Mouse (Mus musculus) gastrocnemius, postnatal 10 days (tissue): ENCODE measurements around the gene Mterf4. TPM values are rescaled to one million over a fixed set of nuclear protein-coding genes. Genes with fewer than 3 reads are reported as not detected.
"Not testable (repeated sequence)": the region's sequence is repeated elsewhere in the genome, so short reads cannot be mapped to it uniquely, and the experiment has no call there.

Experiments used
- DNase-seq: peaks from one replicate; pipeline ENCODE4 v3.0.0; 2021; ENCODE audit warnings: mixed read lengths
- long read RNA-seq, 2 experiments: library from polyadenylated mRNA; stranded (forward); transcript quantifications; one replicate each; pipeline ENCODE4 v2.0.0; 2021
- total RNA-seq, 2 experiments: library from RNA; stranded (reverse); gene quantifications; 2 replicates each; pipeline ENCODE4 v1.2.3; 2021

Mterf4 gene
- 10 to 100 TPM in 1 of 2 experiments, 1 to 10 TPM in 1; 9.9 to 10.2 TPM for total RNA-seq
- long read RNA-seq, experiment 1, transcript Mterf4-201 (4 exons, 1,366 nt), result major isoform, 10 of 11 reads
- long read RNA-seq, experiment 1, partial matches to known transcripts, result 1 of 11 reads
- long read RNA-seq, experiment 1, other reads (novel, unspliced or antisense), result 0 of 11 reads
- long read RNA-seq, experiment 2, transcript Mterf4-201 (4 exons, 1,366 nt), result major isoform, 5 of 8 reads
- long read RNA-seq, experiment 2, partial matches to known transcripts, result 1 of 8 reads
- long read RNA-seq, experiment 2, other reads (novel, unspliced or antisense), result 1 of 8 reads

GRCm38 (mm10) chr1:93305581-93306337 is at the start of gene Mterf4:
Gene Mterf4, minus strand, starts transcription at chr1:93305915.
- peak; percentile 76 for DNase-seq

GRCm38 (mm10) chr1:93352724-93353123 is 47.0 kb upstream of the Mterf4 start:
- no peak for DNase-seq

- no peak for DNase-seq
These were observed 44.0 kb upstream of the Mterf4 start for GRCm38 (mm10) chr1:93349701-93350100.

- DNase-seq, result no peak
These were observed 41.5 kb upstream of the Mterf4 start for GRCm38 (mm10) chr1:93347176-93347575.

- DNase-seq, result peak; percentile 91
These were observed 37.9 kb upstream of the Mterf4 start for GRCm38 (mm10) chr1:93343504-93344047.

GRCm38 (mm10) chr1:93342648-93343503 is 37.2 kb upstream of the Mterf4 start, which contains the start of the genes Ppp1r7 and Pask:
Gene Ppp1r7, plus strand, starts transcription at chr1:93342854.
Gene Pask, minus strand, starts transcription at chr1:93343482.
- DNase-seq, result peak; percentile 91

GRCm38 (mm10) chr1:93334621-93335020 is 28.9 kb upstream of the Mterf4 start:
- DNase-seq, result no peak

GRCm38 (mm10) chr1:93326446-93326845 is 20.7 kb upstream of the Mterf4 start:
- DNase-seq, result no peak

GRCm38 (mm10) chr1:93323973-93324372 is 18.3 kb upstream of the Mterf4 start:
- DNase-seq, result no peak

- DNase-seq, result no peak
These were observed 5.1 kb downstream of the Mterf4 start for GRCm38 (mm10) chr1:93300578-93300977.

GRCm38 (mm10) chr1:93299791-93300190 is 5.9 kb downstream of the Mterf4 start:
- no peak for DNase-seq

- not testable (repeated sequence) for DNase-seq
These were observed 11.2 kb downstream of the Mterf4 start for GRCm38 (mm10) chr1:93294491-93294890.

- DNase-seq, result no peak
These were observed 13.7 kb downstream of the Mterf4 start for GRCm38 (mm10) chr1:93292006-93292405.

- DNase-seq, result no peak
These were observed 14.1 kb downstream of the Mterf4 start for GRCm38 (mm10) chr1:93291591-93291990.

GRCm38 (mm10) chr1:93290956-93291355 is 14.8 kb downstream of the Mterf4 start:
- DNase-seq, result no peak

- no peak for DNase-seq
These were observed 16.0 kb downstream of the Mterf4 start for GRCm38 (mm10) chr1:93289678-93290214.

GRCm38 (mm10) chr1:93277041-93277440 is 28.7 kb downstream of the Mterf4 start:
- DNase-seq, result no peak

- no peak for DNase-seq
These were observed 30.2 kb downstream of the Mterf4 start for GRCm38 (mm10) chr1:93275561-93275960.

- peak; percentile 32 for DNase-seq
These were observed 33.3 kb downstream of the Mterf4 start for GRCm38 (mm10) chr1:93272409-93272821.

GRCm38 (mm10) chr1:93271751-93272150 is 34.0 kb downstream of the Mterf4 start:
- no peak for DNase-seq

- no peak for DNase-seq
These were observed 35.0 kb downstream of the Mterf4 start for GRCm38 (mm10) chr1:93270516-93271240.
